Mouse (Mus musculus) forebrain, embryonic 14.5 days (tissue): Measurements from ENCODE around the gene Sorl1. TPM values are rescaled to one million over a fixed set of nuclear protein-coding genes. Genes with fewer than 3 reads are reported as not detected.

Experiments
- ATAC-seq: fragments of 200-750 bp; cut with Nextera tagmentation; 2 replicates; pipeline ENCODE4 v1.8.0; 2017; ENCODE audit warnings: mild to moderate bottlenecking, moderate library complexity
- DNase-seq: peaks from one replicate; pipeline ENCODE4 v3.0.0-alpha.2; 2015; ENCODE audit warnings: low spot score
- H3K27ac ChIP-seq: fragments of 300-500 bp; sonication (generic); 2 replicates; pipeline ENCODE4 v1.5.1; 2014; ENCODE audit warnings: low read depth, mild to moderate bottlenecking, control low read depth, low read length, moderate library complexity
- H3K27me3 ChIP-seq: fragments of 300-500 bp; sonication (generic); replicated peaks from 2 replicates; pipeline ENCODE4 v1.6.1; 2014; ENCODE audit warnings: low read length, control low read depth, mixed read lengths; ENCODE audit not compliant: control insufficient read depth, insufficient read depth
- H3K36me3 ChIP-seq: fragments of 300-500 bp; sonication (generic); 2 replicates; pipeline ENCODE4 v1.6.1; 2014; ENCODE audit warnings: low read length, control low read depth; ENCODE audit not compliant: control insufficient read depth, insufficient read depth
- H3K4me1 ChIP-seq: fragments of 300-500 bp; sonication (generic); 2 replicates; pipeline ENCODE4 v1.6.1; 2014; ENCODE audit warnings: antibody characterized with exemption, low read length, control low read depth; ENCODE audit not compliant: control insufficient read depth, insufficient read depth
- H3K4me2 ChIP-seq: fragments of 300-500 bp; sonication (generic); 2 replicates; pipeline ENCODE4 v1.6.1; 2014; ENCODE audit warnings: mild to moderate bottlenecking, control low read depth, low read length
- H3K4me3 ChIP-seq: fragments of 300-500 bp; sonication (generic); 2 replicates; pipeline ENCODE4 v1.5.1; 2014; ENCODE audit warnings: low read depth, low read length, control low read depth
- H3K9ac ChIP-seq: fragments of 300-500 bp; sonication (generic); 2 replicates; pipeline ENCODE4 v1.6.1; 2014; ENCODE audit warnings: mild to moderate bottlenecking, low read length, control low read depth, moderate library complexity
- H3K9me3 ChIP-seq: fragments of 300-500 bp; sonication (generic); replicated peaks from 2 replicates; pipeline ENCODE4 v1.6.1; 2016; ENCODE audit warnings: low read length, control low read depth, mixed read lengths; ENCODE audit not compliant: control insufficient read depth
- WGBS: fragments of 180-500 bp; shearing (Covaris S2); extraction: QIAGEN DNeasy Blood & Tissue Kit; methylation state at CpG from one replicate; pipeline ENCODE4 v1.1.7; 2014; 5-methylcytosine and 5-hydroxymethylcytosine counted together
- polyA plus RNA-seq: library from polyadenylated mRNA; unstranded; fragments of >200 nt; fragmentation: Nextera tagmentation; extraction: Ambion mirVana; gene quantifications from 2 replicates; pipeline ENCODE4 v1.2.1, GENCODE M21; 2014

Sorl1 gene
- polyA plus RNA-seq, 1 experiment from 2014 or later: 10.8 TPM

- peaks cover 48% of the 10 kb centered on the region for H3K4me1 ChIP-seq
- ATAC-seq (peak; percentile 91), DNase-seq (peak; percentile 83)
- peak overlapping the region; percentile 21 for H3K4me3 ChIP-seq
- H3K9me3 ChIP-seq: no peaks in the 10 kb centered on the region
- no peaks in the 10 kb centered on the region for H3K36me3 ChIP-seq
- H3K27me3 ChIP-seq: no peaks in the 10 kb centered on the region
- H3K4me2 ChIP-seq: peak overlapping the region; percentile 53
- whole genome bisulfite sequencing: under 1% methylated on average over 21 of the region's 21 CpGs
- H3K27ac ChIP-seq: peak overlapping the region; percentile 95
- peak overlapping the region; percentile 63 for H3K9ac ChIP-seq
These were observed 188.6 kb downstream of the Sorl1 start for GRCm38 (mm10) chr9:41935373-41935971.

- Histone ChIP-seq H3K36me3 (no peaks in the 10 kb centered on the region), H3K9me3 (no peaks in the 10 kb centered on the region), H3K4me3 (peak overlapping the region; percentile 21), H3K4me2 (peak overlapping the region; percentile 53), H3K27ac (peak overlapping the region; percentile 95), H3K4me1 (peaks cover 44% of the 10 kb centered on the region), H3K27me3 (no peaks in the 10 kb centered on the region), H3K9ac (peak overlapping the region; percentile 63)
- DNase-seq (no peak), ATAC-seq (no peak)
- WGBS: 6% methylated on average over 10 of the region's 10 CpGs
These were observed 189.2 kb downstream of the Sorl1 start for GRCm38 (mm10) chr9:41934848-41935372.

GRCm38 (mm10) chr9:41929986-41930385 lies 194.1 kb downstream of the Sorl1 start:
- DNase-seq (no peak), ATAC-seq (no peak)
- no peak overlapping the region for H3K4me2 ChIP-seq
- H3K9me3 ChIP-seq: no peaks in the 10 kb centered on the region
- H3K4me3 ChIP-seq: no peak overlapping the region
- no peak overlapping the region for H3K27ac ChIP-seq
- no peaks in the 10 kb centered on the region for H3K36me3 ChIP-seq
- no peaks in the 10 kb centered on the region for H3K27me3 ChIP-seq
- H3K9ac ChIP-seq: no peak overlapping the region
- WGBS: 74% methylated on average over 5 of the region's 5 CpGs
- H3K4me1 ChIP-seq: peaks cover 7% of the 10 kb centered on the region

DNA sequence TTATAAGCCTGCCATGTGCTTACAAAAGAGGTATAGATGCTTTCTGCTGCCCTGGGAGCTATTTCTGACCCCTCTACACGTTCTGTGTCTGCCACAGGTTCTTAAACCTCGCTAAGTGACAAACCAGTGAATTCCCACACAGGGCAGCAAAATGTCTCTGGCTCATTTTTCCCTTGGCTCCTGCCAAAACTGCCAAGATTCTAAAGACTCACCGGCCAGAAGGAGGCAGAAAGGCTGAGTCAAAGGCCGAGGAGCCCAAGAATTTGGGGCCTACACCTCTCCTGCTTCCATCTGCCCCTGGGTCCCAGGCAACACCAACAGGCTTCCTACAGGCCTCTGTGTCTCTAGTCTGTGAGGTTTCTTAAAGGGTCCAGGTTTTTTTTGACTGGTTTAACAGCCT lies 198.4 kb downstream of the Sorl1 start:
- no peaks in the 10 kb centered on the region for H3K4me1 ChIP-seq
- no peak overlapping the region for H3K9ac ChIP-seq
- H3K36me3 ChIP-seq: no peaks in the 10 kb centered on the region
- DNase-seq: peak; percentile 10
- WGBS: 53% methylated on average over 4 of the region's 4 CpGs
- H3K9me3 ChIP-seq: no peaks in the 10 kb centered on the region
- H3K27ac ChIP-seq: no peak overlapping the region
- no peaks in the 10 kb centered on the region for H3K27me3 ChIP-seq
- H3K4me3 ChIP-seq: no peak overlapping the region
- ATAC-seq: no peak
- H3K4me2 ChIP-seq: no peak overlapping the region

DNA sequence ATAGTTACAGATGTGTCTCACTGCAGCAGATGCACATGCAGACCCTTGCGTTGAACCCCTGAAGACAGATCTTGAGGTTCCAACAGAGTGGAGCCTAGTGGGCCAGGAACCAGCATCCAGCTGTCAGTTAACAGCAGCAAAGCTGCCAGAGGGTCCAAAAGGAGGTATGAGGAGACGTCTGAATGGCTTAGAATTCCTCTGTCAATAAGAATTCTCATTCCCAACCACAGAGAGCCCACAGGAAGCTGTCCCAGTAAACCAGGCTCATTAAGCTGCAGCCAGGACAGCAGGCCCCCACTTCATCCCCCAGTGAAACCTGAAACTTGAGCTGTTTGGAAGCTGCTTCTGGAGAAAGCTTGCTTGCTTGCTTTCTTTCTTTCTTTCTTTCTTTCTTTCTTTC lies 200.0 kb downstream of the Sorl1 start:
- ATAC-seq (no peak; the same call in 1 of the 2 replicates), DNase-seq (peak; percentile 48)
- H3K4me1 ChIP-seq: peaks cover 3% of the 10 kb centered on the region
- H3K4me2 ChIP-seq: no peak overlapping the region
- 48% methylated on average over 2 of the region's 2 CpGs for WGBS
- no peaks in the 10 kb centered on the region for H3K27me3 ChIP-seq
- no peaks in the 10 kb centered on the region for H3K36me3 ChIP-seq
- H3K4me3 ChIP-seq: no peak overlapping the region
- H3K9me3 ChIP-seq: no peaks in the 10 kb centered on the region
- H3K9ac ChIP-seq: no peak overlapping the region
- H3K27ac ChIP-seq: peak overlapping the region; percentile 40; the same call in 1 of the 2 replicates

GRCm38 (mm10) chr9:41922416-41922815 lies 201.7 kb downstream of the Sorl1 start:
- Histone ChIP-seq H3K4me1 (peaks cover 16% of the 10 kb centered on the region), H3K4me2 (no peak overlapping the region), H3K4me3 (no peak overlapping the region), H3K27me3 (no peaks in the 10 kb centered on the region), H3K27ac (no peak overlapping the region), H3K9me3 (no peaks in the 10 kb centered on the region), H3K9ac (no peak overlapping the region), H3K36me3 (no peaks in the 10 kb centered on the region)
- ATAC-seq: no peak
- no peak for DNase-seq
- WGBS: 90% methylated on average over 6 of the region's 6 CpGs

DNA sequence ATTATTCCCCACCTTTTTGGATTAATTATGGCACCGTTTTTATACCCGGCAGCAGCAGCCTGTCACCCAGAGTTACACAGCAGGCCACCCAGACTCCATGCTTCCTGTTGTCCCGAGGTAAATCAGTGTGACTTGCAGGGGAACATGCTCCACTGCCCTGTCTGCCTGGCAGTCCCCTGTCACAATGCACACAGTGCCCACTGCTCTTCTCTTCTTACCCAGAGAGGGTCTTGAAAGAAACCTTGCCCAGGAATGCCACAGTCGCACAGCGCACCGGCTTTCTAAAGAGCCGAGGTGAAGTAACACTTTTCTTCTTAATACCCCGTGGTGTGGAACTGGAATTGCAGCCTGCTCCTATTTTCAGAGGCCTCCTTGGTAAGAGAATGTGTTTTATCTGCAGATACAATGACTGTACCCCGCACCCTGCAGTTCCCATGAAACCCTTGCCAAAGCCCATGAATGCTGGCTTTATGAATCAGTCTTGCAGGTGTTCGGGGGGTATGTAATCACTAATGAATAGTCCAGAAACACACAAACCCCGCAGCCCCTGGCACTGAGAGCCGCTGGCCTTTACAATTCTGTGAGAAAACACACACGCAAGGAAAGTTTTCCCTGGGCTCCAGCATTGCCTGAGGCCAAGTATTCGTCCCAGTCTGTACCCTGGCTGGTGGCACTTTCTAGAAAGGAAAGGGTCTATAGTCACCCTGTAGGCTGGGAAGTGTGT lies 205.3 kb downstream of the Sorl1 start:
- Histone ChIP-seq H3K4me3 (no peak overlapping the region), H3K27ac (peak overlapping the region; percentile 95), H3K4me2 (peak overlapping the region; percentile 40; the same call in 1 of the 2 replicates), H3K27me3 (no peaks in the 10 kb centered on the region), H3K4me1 (peaks cover 38% of the 10 kb centered on the region), H3K36me3 (no peaks in the 10 kb centered on the region), H3K9me3 (no peaks in the 10 kb centered on the region), H3K9ac (peak overlapping the region; percentile 40)
- DNase-seq: peak; percentile 95
- 8% methylated on average over 14 of the region's 14 CpGs for WGBS
- peak; percentile 89 for ATAC-seq

- Histone ChIP-seq H3K4me3 (peak overlapping the region; percentile 5; the same call in 1 of the 2 replicates), H3K4me1 (peaks cover 38% of the 10 kb centered on the region), H3K27ac (peak overlapping the region; percentile 95), H3K4me2 (peak overlapping the region; percentile 40; the same call in 1 of the 2 replicates), H3K9me3 (no peaks in the 10 kb centered on the region), H3K9ac (peak overlapping the region; percentile 40), H3K36me3 (no peaks in the 10 kb centered on the region), H3K27me3 (no peaks in the 10 kb centered on the region)
- peak; percentile 57 for DNase-seq
- ATAC-seq: no peak
- 15% methylated on average over 4 of the region's 4 CpGs for WGBS
These were observed 205.9 kb downstream of the Sorl1 start for GRCm38 (mm10) chr9:41918155-41918554.

DNA sequence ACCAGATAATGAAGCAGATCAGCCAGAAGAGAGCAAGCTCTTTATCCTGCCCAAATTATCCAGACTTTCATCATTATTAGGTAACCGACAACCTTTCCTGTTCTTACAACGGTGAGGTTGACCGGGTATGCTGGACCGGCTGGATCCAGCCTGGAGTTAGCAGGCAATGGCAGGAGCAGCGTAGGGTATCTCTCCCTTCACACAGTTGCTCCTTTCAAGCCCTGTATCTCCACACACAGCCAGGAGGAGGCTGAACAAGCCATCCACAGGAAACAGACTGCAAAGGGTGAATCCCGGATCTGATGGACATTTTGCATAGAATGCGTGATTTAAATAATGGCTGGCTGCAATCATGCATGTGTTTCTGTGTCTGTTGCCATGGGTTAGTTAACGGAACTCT lies 208.5 kb downstream of the Sorl1 start:
- Histone ChIP-seq H3K9ac (no peak overlapping the region), H3K4me1 (peaks cover 38% of the 10 kb centered on the region), H3K4me2 (no peak overlapping the region), H3K27ac (peak overlapping the region; percentile 62; the same call in 1 of the 2 replicates), H3K36me3 (no peaks in the 10 kb centered on the region), H3K4me3 (no peak overlapping the region), H3K9me3 (no peaks in the 10 kb centered on the region), H3K27me3 (no peaks in the 10 kb centered on the region)
- no peak for DNase-seq
- 26% methylated on average over 8 of the region's 8 CpGs for WGBS
- no peak for ATAC-seq
